Mouse (Mus musculus) heart, embryonic 11.5 days (tissue): ENCODE results near the gene Alg1. TPM values are rescaled to one million over a fixed set of nuclear protein-coding genes. Genes with fewer than 3 reads are reported as not detected.

Source experiments
- ATAC-seq: fragments of 200-750 bp; cut with Nextera tagmentation; replicated peaks from 2 replicates; pipeline ENCODE4 v1.8.0; 2017; ENCODE audit warnings: moderate library complexity; ENCODE audit not compliant: insufficient number of reproducible peaks, low FRiP score, low TSS enrichment
- H3K27ac ChIP-seq: fragments of 300-500 bp; sonication (generic); 2 replicates; pipeline ENCODE4 v1.5.1; 2014; ENCODE audit warnings: mild to moderate bottlenecking, low read depth, low read length
- H3K27me3 ChIP-seq: fragments of 300-500 bp; sonication (generic); 2 replicates; pipeline ENCODE4 v1.6.1; 2014; ENCODE audit warnings: mild to moderate bottlenecking, low read length, mixed read lengths; ENCODE audit not compliant: control insufficient read depth, insufficient read depth
- H3K36me3 ChIP-seq: fragments of 300-500 bp; sonication (generic); 2 replicates; pipeline ENCODE4 v1.6.1; 2014; ENCODE audit warnings: mild to moderate bottlenecking, low read length, moderate library complexity, mixed read lengths; ENCODE audit not compliant: control insufficient read depth, insufficient read depth
- H3K4me1 ChIP-seq: fragments of 300-500 bp; sonication (generic); 2 replicates; pipeline ENCODE4 v1.6.1; 2014; ENCODE audit warnings: low read length; ENCODE audit not compliant: control insufficient read depth, insufficient read depth
- H3K4me2 ChIP-seq: fragments of 300-500 bp; sonication (generic); 2 replicates; pipeline ENCODE4 v1.6.1; 2014; ENCODE audit warnings: mild to moderate bottlenecking, moderate library complexity
- H3K4me3 ChIP-seq: fragments of 300-500 bp; sonication (generic); 2 replicates; pipeline ENCODE4 v1.5.1; 2014; ENCODE audit warnings: low read depth, low read length
- H3K9ac ChIP-seq: fragments of 300-500 bp; sonication (generic); 2 replicates; pipeline ENCODE4 v1.6.1; 2014; ENCODE audit warnings: mild to moderate bottlenecking, low read depth, low read length, moderate library complexity
- H3K9me3 ChIP-seq: fragments of 300-500 bp; sonication (generic); replicated peaks from 2 replicates; pipeline ENCODE4 v1.6.1; 2016; ENCODE audit warnings: low read length; ENCODE audit not compliant: control insufficient read depth
- WGBS: fragments of 180-500 bp; shearing (Covaris S2); extraction: QIAGEN DNeasy Blood & Tissue Kit; methylation state at CpG from one replicate; pipeline ENCODE4 v1.1.7; 2014; ENCODE audit not compliant: insufficient replicate concordance; 5-methylcytosine and 5-hydroxymethylcytosine counted together
- polyA plus RNA-seq: library from polyadenylated mRNA; unstranded; fragments of >200 nt; fragmentation: Nextera tagmentation; extraction: Ambion mirVana; gene quantifications from 2 replicates; pipeline ENCODE4 v1.2.1, GENCODE M21; 2014

Gene Alg1
- polyA plus RNA-seq: 21.4 and 24.3 TPM in 2 replicates

DNA sequence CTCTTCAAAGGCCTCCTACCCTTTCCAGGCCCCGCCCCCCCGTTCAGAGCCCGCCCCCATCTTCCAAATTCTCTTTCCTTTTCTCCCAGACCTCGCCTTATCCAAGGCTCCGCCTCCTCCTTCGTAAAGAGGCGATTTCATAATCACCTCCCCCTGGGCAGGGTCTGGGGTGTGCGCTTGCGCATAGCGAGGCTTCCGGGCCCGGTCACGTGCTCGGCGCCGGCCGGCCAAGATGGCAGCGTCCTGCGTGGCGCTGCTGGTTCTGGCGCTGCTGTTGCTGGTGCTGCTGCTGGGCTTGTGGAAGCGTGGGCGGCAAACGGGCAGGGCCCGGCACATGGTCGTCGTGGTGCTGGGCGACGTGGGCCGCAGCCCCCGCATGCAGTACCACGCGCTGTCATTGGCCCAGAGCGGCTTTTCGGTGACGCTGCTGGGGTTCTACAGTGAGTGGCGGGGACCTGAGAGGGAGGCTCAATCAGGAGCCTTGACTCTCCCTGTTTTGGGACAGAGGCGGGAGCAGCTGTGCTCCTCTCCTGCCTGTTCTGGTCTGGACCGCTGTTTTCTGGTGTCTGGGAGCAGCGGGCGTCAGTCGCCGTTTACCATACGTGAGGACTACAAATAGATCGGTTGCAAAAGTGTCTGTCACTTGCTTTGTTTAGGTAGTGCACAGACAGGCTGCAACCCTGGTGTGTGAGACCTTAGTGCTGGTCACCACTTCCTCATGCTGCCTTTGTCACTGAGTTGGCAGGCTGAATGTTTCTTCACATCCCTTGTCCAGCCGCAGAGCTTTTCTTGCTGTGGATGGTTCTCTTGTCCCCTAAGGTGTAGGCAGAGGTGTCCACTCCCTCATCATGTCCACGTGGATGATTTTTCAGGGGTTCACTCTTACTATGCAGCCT lies at the start of gene Alg1:
Gene Alg1, plus strand, starts transcription at position 204 of the 896 bp plus-strand sequence.
- WGBS: 2% methylated on average over 47 of the region's 47 CpGs
- peaks cover 5% of the 10 kb centered on the region; the same call in 1 of the 2 replicates for H3K4me1 ChIP-seq
- H3K4me2 ChIP-seq: peak within 1 kb of the TSS; percentile 69
- no peaks in the 10 kb centered on the region for H3K36me3 ChIP-seq
- H3K27ac ChIP-seq: no peak within 1 kb of the TSS
- peak within 1 kb of the TSS; percentile 79 for H3K9ac ChIP-seq
- no peaks in the 10 kb centered on the region for H3K27me3 ChIP-seq
- peak; percentile 93 for ATAC-seq
- H3K9me3 ChIP-seq: no peaks in the 10 kb centered on the region
- peak within 1 kb of the TSS; percentile 81 for H3K4me3 ChIP-seq

DNA sequence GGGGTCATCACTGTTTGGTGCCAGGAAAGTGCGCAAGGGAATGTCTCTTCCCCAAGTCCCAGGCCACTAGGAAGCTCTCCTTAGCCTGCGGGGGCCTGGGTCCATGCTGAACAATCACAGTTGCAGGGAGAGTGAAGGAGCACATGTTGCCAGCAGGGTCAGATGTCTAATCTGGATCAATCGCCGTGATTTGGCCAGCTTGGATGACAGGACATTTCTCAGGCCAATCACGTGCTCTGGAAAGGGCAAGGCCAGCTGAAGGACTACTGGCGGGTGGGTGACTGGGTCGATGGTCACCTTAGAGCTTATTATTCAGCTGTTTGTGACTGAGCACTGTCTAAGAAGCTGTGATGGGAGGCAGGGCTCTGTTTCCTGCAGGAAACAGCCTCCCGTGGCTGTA lies 49.3 kb upstream of the Alg1 start:
- H3K9me3 ChIP-seq: no peaks in the 10 kb centered on the region
- H3K4me2 ChIP-seq: no peak overlapping the region
- peaks cover 4% of the 10 kb centered on the region for H3K27me3 ChIP-seq
- no peaks in the 10 kb centered on the region for H3K36me3 ChIP-seq
- no peak overlapping the region for H3K27ac ChIP-seq
- no peak overlapping the region for H3K9ac ChIP-seq
- no peak overlapping the region for H3K4me3 ChIP-seq
- ATAC-seq: no peak
- WGBS: 51% methylated on average over 8 of the region's 8 CpGs
- no peaks in the 10 kb centered on the region for H3K4me1 ChIP-seq

DNA sequence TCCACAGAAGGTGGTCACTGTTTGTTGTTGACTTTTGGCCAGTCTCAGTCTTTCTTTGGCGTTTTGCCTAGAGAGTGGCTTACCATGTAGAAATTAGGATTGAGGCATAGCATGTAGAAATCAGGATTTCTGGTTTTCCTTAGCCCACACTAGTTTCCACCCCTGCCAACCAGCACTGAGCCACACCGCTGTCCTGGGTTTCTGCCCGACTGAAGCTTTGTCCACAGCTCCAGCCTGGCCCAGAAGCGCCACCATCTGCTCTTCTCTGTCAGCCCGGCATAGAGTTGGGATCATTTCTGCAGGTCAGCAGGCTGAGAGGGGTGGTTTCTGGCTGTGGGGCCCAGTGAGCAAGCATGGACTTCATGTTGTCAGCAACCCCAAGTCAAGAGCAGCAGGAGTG lies 48.5 kb upstream of the Alg1 start:
- H3K4me1 ChIP-seq: no peaks in the 10 kb centered on the region
- ATAC-seq: no peak

DNA sequence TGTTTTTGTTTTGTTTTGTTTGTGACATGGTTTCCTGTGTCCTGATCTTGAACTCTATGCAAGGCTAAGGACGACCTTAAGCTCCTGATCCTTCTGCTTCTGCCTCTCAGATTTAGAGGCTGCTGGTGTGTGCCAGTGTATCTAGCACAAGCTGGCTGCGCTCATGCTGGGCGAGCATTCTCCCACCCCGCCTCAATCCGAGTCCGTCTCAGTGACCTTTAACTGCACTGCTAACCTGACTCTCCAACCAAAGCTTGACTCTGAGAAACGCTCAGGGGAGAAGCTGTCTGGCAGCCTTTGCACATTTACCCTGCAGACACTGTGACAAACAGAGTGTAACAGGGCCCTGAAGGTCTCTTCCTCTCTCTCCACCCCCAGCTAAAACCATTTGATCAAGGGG lies 47.7 kb upstream of the Alg1 start:
- ATAC-seq: no peak
- no peaks in the 10 kb centered on the region for H3K9me3 ChIP-seq
- no peaks in the 10 kb centered on the region for H3K36me3 ChIP-seq
- H3K9ac ChIP-seq: no peak overlapping the region
- H3K4me2 ChIP-seq: no peak overlapping the region
- H3K4me1 ChIP-seq: no peaks in the 10 kb centered on the region
- peaks cover 4% of the 10 kb centered on the region; the same call in 1 of the 2 replicates for H3K27me3 ChIP-seq
- WGBS: 59% methylated on average over 7 of the region's 7 CpGs
- no peak overlapping the region for H3K4me3 ChIP-seq
- H3K27ac ChIP-seq: no peak overlapping the region

More for the DNA sequence above, 48.5 kb upstream of the Alg1 start:
- Histone ChIP-seq H3K27ac (no peak overlapping the region), H3K4me3 (no peak overlapping the region), H3K27me3 (peaks cover 4% of the 10 kb centered on the region), H3K4me2 (no peak overlapping the region), H3K36me3 (no peaks in the 10 kb centered on the region), H3K9me3 (no peaks in the 10 kb centered on the region), H3K9ac (no peak overlapping the region)
- 79% methylated on average over 5 of the region's 5 CpGs for WGBS

DNA sequence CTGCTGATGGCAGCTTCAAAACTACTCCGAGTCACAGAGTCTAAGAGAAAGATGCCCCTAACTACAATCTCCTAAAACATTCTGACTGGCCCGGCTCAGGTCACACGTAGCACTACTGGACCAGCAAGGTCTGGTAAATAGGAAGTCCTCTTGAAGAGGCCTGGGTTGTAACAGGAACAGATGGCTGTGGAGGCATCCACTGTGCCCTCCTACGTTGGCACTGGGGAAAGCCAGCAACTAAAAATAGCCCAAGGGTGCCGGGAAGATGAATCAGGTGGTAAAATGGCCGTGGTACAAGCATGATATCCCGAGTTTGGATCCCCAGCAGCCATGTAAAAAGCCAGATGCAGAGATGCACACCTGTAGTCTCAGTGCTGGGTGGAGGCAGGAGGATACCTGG lies 47.2 kb upstream of the Alg1 start:
- no peaks in the 10 kb centered on the region for H3K4me1 ChIP-seq
- peaks cover 4% of the 10 kb centered on the region; the same call in 1 of the 2 replicates for H3K27me3 ChIP-seq
- H3K4me3 ChIP-seq: no peak overlapping the region
- H3K9me3 ChIP-seq: no peaks in the 10 kb centered on the region
- H3K36me3 ChIP-seq: no peaks in the 10 kb centered on the region
- no peak overlapping the region for H3K4me2 ChIP-seq
- no peak for ATAC-seq
- WGBS: 51% methylated on average over 7 of the region's 7 CpGs
- H3K9ac ChIP-seq: no peak overlapping the region
- no peak overlapping the region for H3K27ac ChIP-seq

DNA sequence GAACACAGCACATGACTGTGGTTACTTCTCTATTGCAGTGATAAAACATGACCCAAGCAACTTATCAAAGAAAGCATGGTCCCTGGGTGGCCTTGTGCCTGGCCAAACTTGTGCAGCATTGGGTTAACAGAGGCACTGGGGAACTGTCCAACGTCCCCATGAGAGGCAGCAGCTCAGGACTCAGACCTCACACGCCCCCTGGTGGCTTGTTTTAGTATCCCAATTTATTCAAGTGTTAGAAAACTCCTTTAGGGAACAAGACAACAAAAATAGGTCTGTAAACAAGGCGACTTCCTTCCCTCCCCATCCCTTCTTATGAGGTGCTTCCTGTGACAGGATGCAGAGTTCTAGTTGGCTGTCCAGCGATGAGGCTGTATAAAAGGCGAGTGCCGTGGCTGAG lies 38.3 kb upstream of the Alg1 start:
- ATAC-seq: no peak
- H3K4me2 ChIP-seq: no peak overlapping the region
- no peak overlapping the region for H3K4me3 ChIP-seq
- H3K9me3 ChIP-seq: no peaks in the 10 kb centered on the region
- H3K27ac ChIP-seq: no peak overlapping the region
- no peak overlapping the region for H3K9ac ChIP-seq
- 26% methylated on average over 6 of the region's 6 CpGs for WGBS
- 0 out of 2 replicates have a peak, but pooled peaks cover 2% of the 10 kb centered on the region for H3K36me3 ChIP-seq
- H3K27me3 ChIP-seq: no peaks in the 10 kb centered on the region
- no peaks in the 10 kb centered on the region for H3K4me1 ChIP-seq

DNA sequence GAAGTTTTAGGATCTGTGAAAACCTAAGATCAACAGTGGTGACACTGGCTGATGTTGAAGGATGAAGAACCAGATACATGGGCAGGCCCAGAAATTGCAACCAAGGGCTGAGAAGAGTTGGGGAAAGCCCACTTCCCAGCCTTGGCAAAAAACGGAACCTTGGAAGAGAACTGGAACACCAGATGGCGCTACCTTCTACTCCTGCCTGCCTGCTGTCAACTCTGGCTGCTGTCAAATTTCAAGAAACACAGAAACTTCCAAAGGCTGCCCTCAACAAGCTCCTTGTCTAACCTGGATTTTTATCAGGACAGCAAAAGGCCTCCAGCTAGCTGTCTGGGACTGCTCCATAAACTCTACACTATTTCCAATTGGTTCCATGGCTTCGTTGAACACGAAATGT lies 30.7 kb upstream of the Alg1 start:
- no peaks in the 10 kb centered on the region for H3K27me3 ChIP-seq
- H3K4me2 ChIP-seq: peak overlapping the region; percentile 85
- 15% methylated on average over 4 of the region's 4 CpGs for WGBS
- no peak for ATAC-seq
- H3K9me3 ChIP-seq: no peaks in the 10 kb centered on the region
- peaks cover 7% of the 10 kb centered on the region; the same call in 1 of the 2 replicates for H3K4me1 ChIP-seq
- H3K9ac ChIP-seq: no peak overlapping the region
- H3K36me3 ChIP-seq: 0 out of 2 replicates have a peak, but pooled peaks cover 2% of the 10 kb centered on the region
- H3K4me3 ChIP-seq: peak overlapping the region; percentile 85
- no peak overlapping the region for H3K27ac ChIP-seq

DNA sequence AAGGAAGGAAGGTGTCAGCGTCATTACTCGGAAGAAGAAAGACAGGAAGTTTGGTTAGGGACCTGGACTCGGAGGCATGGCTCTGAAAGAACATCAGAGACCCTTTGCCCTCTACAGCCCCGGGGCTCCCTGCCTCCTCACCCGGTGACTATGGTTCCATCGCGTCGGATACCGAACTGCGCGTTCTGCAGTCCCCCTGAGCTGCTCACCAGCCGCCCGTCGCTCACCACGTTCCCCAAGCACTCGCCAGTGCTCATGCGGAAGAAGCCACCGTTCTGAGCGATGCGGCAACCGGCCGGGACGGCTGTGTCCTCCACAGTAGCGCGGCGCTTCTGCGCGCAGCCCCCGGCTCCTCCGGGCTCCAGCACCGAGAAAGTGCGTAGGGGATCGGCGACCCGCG lies 30.2 kb upstream of the Alg1 start:
- H3K27ac ChIP-seq: no peak overlapping the region
- H3K4me3 ChIP-seq: peak overlapping the region; percentile 85
- H3K9ac ChIP-seq: peak overlapping the region; percentile 73
- WGBS: 1% methylated on average over 36 of the region's 36 CpGs
- no peaks in the 10 kb centered on the region for H3K27me3 ChIP-seq
- H3K9me3 ChIP-seq: no peaks in the 10 kb centered on the region
- H3K4me2 ChIP-seq: peak overlapping the region; percentile 85
- peaks cover 7% of the 10 kb centered on the region; the same call in 1 of the 2 replicates for H3K4me1 ChIP-seq
- ATAC-seq: no peak
- 0 out of 2 replicates have a peak, but pooled peaks cover 2% of the 10 kb centered on the region for H3K36me3 ChIP-seq
